Mouse (Mus musculus) liver, embryonic 14.5 days (tissue): ENCODE results near the gene Wdr73.

ENCODE experiments used
- CTCF ChIP-seq: IDR thresholded peaks from 2 replicates; pipeline ENCODE4 v1.5.1; 2016; ENCODE audit warnings: antibody characterized with exemption, low read depth, control low read depth
- EP300 ChIP-seq: IDR thresholded peaks from 2 replicates; pipeline ENCODE4 v1.6.1; 2016; ENCODE audit warnings: antibody characterized with exemption, low read depth

DNA sequence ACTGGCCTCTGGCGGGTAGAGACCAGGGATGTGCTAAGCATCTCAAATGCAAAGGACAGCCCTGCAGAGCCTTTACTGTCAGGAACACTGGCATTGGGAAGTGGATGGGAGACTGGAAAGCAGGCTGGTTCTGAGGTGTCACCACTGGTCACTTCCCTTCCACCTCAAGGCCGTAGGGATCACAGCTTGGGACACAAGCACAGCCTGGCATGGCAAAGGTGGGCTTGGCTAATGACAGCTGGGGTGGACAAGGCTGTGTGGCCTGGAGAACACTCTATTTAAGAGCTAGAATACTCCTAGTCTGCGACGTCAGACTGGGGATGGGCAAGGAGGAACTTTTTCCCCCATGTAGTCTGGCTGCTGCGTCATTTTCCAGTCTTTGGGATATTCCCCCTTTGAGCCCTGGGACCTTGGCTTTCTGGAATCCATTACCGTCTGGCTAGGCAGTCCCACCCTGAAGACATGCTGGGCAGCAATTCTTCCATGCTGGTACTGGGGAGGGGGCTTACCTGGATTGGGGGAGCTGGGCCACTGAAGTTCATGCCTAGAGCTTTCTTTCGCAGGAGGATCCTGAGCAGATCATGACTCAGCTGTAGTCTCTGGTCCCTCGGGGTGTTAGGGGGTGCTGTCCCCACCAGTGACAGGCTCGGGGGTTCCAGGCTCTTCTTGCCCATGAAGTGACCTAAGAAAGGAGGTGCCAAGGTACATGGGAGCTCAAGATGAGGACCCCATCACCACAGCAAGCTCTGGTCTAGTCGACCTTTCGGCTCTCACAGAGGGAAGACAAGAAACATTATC, 2.8 kb upstream of the Wdr73 start:
- no peak for TF ChIP-seq CTCF
- TF ChIP-seq EP300, result no peak
